Mouse (Mus musculus) brain, embryonic 14.5 days (tissue): ENCODE results near the gene Olfr314.

Experiments used
- CTCF ChIP-seq: fragments of 200-500 bp; IDR thresholded peaks from 2 replicates; pipeline ENCODE4 v1.5.1; 2012; ENCODE audit warnings: inconsistent platforms, mild to moderate bottlenecking, moderate library complexity, borderline replicate concordance; ENCODE audit not compliant: insufficient read depth, insufficient read length; ENCODE audit errors: extremely low read depth
- POLR2A ChIP-seq: fragments of 200-500 bp; IDR thresholded peaks from 2 replicates; pipeline ENCODE4 v1.6.1; 2012; ENCODE audit warnings: mild to moderate bottlenecking, inconsistent platforms, borderline replicate concordance; ENCODE audit not compliant: poor library complexity, insufficient read depth, insufficient read length, severe bottlenecking; ENCODE audit errors: extremely low read depth

DNA sequence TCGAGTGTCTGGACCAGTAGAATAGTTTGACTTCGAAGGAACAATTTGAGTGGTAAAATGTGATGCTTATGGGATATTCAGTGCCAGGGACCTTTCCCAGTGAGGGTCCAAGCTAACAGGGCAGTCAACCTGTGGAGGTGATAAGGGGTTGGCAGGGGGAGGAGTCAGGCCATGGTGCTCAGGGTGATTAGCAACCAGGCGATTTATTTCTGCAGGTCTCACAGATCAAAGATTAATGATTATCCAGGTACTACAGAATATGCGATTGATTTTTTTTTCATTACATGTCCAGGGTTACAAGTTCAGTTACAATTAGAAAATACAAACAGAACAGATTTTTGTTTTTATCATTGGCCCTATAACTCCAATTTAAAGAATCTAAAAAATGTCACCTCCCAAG, 21.1 kb downstream of the Olfr314 start:
- TF ChIP-seq CTCF (no peak), POLR2A (no peak)
